Mouse (Mus musculus) MEL (cell line): Measurements from ENCODE around the gene Clic1. TPM values are rescaled to one million over a fixed set of nuclear protein-coding genes. Genes with fewer than 3 reads are reported as not detected.

Source experiments
- DNase-seq: peaks from one replicate; pipeline ENCODE4 v3.0.0; 2011; ENCODE audit warnings: low read depth, low spot score
- H3K27ac ChIP-seq: 2 replicates; pipeline ENCODE4 v1.5.1; 2012; ENCODE audit warnings: low read depth, mild to moderate bottlenecking, control low read depth, low read length, moderate library complexity; ENCODE audit not compliant: control insufficient read depth
- H3K27me3 ChIP-seq, 2 experiments: fragments of 150-350 bp in 1 of 2; sonication (generic) in 1 of 2; 2 replicates each; pipeline ENCODE4 v1.6.1; 2012; ENCODE audit warnings: low read length in 2 of 2, mild to moderate bottlenecking in 2 of 2, improper control_type of control experiment in 1 of 2, moderate library complexity in 1 of 2; ENCODE audit not compliant: insufficient read depth in 2 of 2, control insufficient read depth in 1 of 2
- H3K36me3 ChIP-seq, 2 experiments: 2 replicates each; pipeline ENCODE4 v1.6.1; 2012 to 2014; ENCODE audit warnings: low read length in 2 of 2, improper control_type of control experiment in 1 of 2, inconsistent platforms in 1 of 2, mild to moderate bottlenecking in 1 of 2; ENCODE audit not compliant: insufficient read depth in 2 of 2, control insufficient read depth in 1 of 2
- H3K4me1 ChIP-seq, 2 experiments: fragments of 150-350 bp in 1 of 2; sonication (generic) in 1 of 2; 2 replicates each; pipeline ENCODE4 v1.6.1; 2012; ENCODE audit warnings: low read length in 2 of 2, improper control_type of control experiment in 1 of 2, mild to moderate bottlenecking in 1 of 2; ENCODE audit not compliant: insufficient read depth in 2 of 2, control insufficient read depth in 1 of 2
- H3K4me3 ChIP-seq, 2 experiments: fragments of 150-350 bp in 1 of 2; sonication (generic) in 1 of 2; 2 replicates each; pipeline ENCODE4 v1.5.1; 2012; ENCODE audit warnings: low read depth in 2 of 2, low read length in 2 of 2, mild to moderate bottlenecking in 2 of 2, moderate library complexity in 2 of 2, control low read depth in 1 of 2, improper control_type of control experiment in 1 of 2; ENCODE audit not compliant: control insufficient read depth in 1 of 2, insufficient read depth in 1 of 2
- H3K79me2 ChIP-seq: 2 replicates; pipeline ENCODE4 v1.6.1; 2012; ENCODE audit warnings: mild to moderate bottlenecking, low read length, moderate library complexity; ENCODE audit not compliant: control insufficient read depth, poor library complexity, insufficient read depth
- H3K9ac ChIP-seq: 2 replicates; pipeline ENCODE4 v1.6.1; 2012; ENCODE audit warnings: low read depth, mild to moderate bottlenecking, control low read depth, low read length, moderate library complexity; ENCODE audit not compliant: control insufficient read depth, poor library complexity, severe bottlenecking
- H3K9me3 ChIP-seq: fragments of 150-350 bp; sonication (generic); replicated peaks from 2 replicates; pipeline ENCODE4 v1.6.1; 2012; ENCODE audit warnings: mild to moderate bottlenecking, low read length, improper control_type of control experiment, moderate library complexity; ENCODE audit not compliant: insufficient read depth
- BHLHE40 ChIP-seq: IDR thresholded peaks from 2 replicates; pipeline ENCODE4 v1.6.1; 2012; ENCODE audit warnings: low read depth, mild to moderate bottlenecking, inconsistent platforms, low read length, improper control_type of control experiment, borderline replicate concordance
- CHD1 ChIP-seq: IDR thresholded peaks from 2 replicates; pipeline ENCODE4 v1.6.1; 2012; ENCODE audit warnings: low read depth, mild to moderate bottlenecking, inconsistent platforms, low read length, improper control_type of control experiment
- EP300 ChIP-seq, 2 experiments: IDR thresholded peaks; 2 replicates each; pipeline ENCODE4 v1.6.1; 2011; ENCODE audit warnings: improper control_type of control experiment in 2 of 2, low read length in 2 of 2, low read depth in 1 of 2, mild to moderate bottlenecking in 1 of 2
- GATA1 ChIP-seq: IDR thresholded peaks from 2 replicates; pipeline ENCODE4 v1.6.1; 2011; ENCODE audit warnings: low read depth, low read length, improper control_type of control experiment
- HCFC1 ChIP-seq: IDR thresholded peaks from 2 replicates; pipeline ENCODE4 v1.6.1; 2012; ENCODE audit warnings: low read depth, mild to moderate bottlenecking, inconsistent platforms, low read length, improper control_type of control experiment, moderate library complexity
- JUND ChIP-seq: IDR thresholded peaks from 2 replicates; pipeline ENCODE4 v1.6.1; 2011; ENCODE audit warnings: low read depth, mild to moderate bottlenecking, improper control_type of control experiment, low read length
- KAT2A ChIP-seq: conservative IDR thresholded peaks from 2 replicates; pipeline ENCODE4 v1.6.1; 2012; ENCODE audit warnings: low read depth, low read length, improper control_type of control experiment, inconsistent platforms
- MAZ ChIP-seq: IDR thresholded peaks from 2 replicates; pipeline ENCODE4 v1.6.1; 2012; ENCODE audit warnings: low read depth, mild to moderate bottlenecking, inconsistent platforms, low read length, improper control_type of control experiment
- MEF2A ChIP-seq: IDR thresholded peaks from 2 replicates; pipeline ENCODE4 v1.6.1; 2014; ENCODE audit warnings: low read depth, mild to moderate bottlenecking, inconsistent platforms, low read length, improper control_type of control experiment; ENCODE audit not compliant: poor library complexity, insufficient replicate concordance, severe bottlenecking; ENCODE audit errors: extremely low read depth
- MYB ChIP-seq: IDR thresholded peaks from 2 replicates; pipeline ENCODE4 v1.6.1; 2011; ENCODE audit warnings: mild to moderate bottlenecking, low read depth, low read length, improper control_type of control experiment
- MYC ChIP-seq: IDR thresholded peaks from 2 replicates; pipeline ENCODE4 v1.6.1; 2011; ENCODE audit warnings: low read depth, mild to moderate bottlenecking, low read length, improper control_type of control experiment, moderate library complexity
- POLR2A ChIP-seq, 2 experiments: IDR thresholded peaks; 2 replicates each; pipeline ENCODE4 v1.6.1; 2011 to 2012; ENCODE audit warnings: low read length in 2 of 2, mild to moderate bottlenecking in 2 of 2, control low read depth in 1 of 2, improper control_type of control experiment in 1 of 2, low read depth in 1 of 2, moderate library complexity in 1 of 2; ENCODE audit not compliant: control insufficient read depth in 1 of 2, insufficient read depth in 1 of 2, poor library complexity in 1 of 2
- SIN3A ChIP-seq: IDR thresholded peaks from 2 replicates; pipeline ENCODE4 v1.6.1; 2012; ENCODE audit warnings: low read length, improper control_type of control experiment, inconsistent platforms
- TAL1 ChIP-seq: IDR thresholded peaks from 2 replicates; pipeline ENCODE4 v1.6.1; 2012; ENCODE audit warnings: mild to moderate bottlenecking, inconsistent platforms, low read length, moderate library complexity, mixed read lengths
- polyA plus RNA-seq, 2 experiments: library from polyadenylated mRNA; stranded (reverse) in 1 of 2; unstranded in 1 of 2; fragments of >175 nt in 1 of 2; fragments of >200 nt in 1 of 2; gene quantifications; 2 replicates each; pipeline versions ENCODE4 v1.2.1 to v1.2.4; 2012; ENCODE audit warnings: low replicate concordance in 2 of 2, low read depth in 1 of 2; ENCODE audit not compliant: insufficient read length in 2 of 2, insufficient read depth in 1 of 2, missing spikeins in 1 of 2
- total RNA-seq: library from RNA; depleted of rRNA; stranded (reverse); fragments of 300-350 nt; gene quantifications from 2 replicates; pipeline ENCODE4 v1.2.3, GENCODE M21; 2012

Clic1 gene
- total and polyA plus RNA-seq, 3 experiments = 309 to 335 (median 333) TPM

DNA sequence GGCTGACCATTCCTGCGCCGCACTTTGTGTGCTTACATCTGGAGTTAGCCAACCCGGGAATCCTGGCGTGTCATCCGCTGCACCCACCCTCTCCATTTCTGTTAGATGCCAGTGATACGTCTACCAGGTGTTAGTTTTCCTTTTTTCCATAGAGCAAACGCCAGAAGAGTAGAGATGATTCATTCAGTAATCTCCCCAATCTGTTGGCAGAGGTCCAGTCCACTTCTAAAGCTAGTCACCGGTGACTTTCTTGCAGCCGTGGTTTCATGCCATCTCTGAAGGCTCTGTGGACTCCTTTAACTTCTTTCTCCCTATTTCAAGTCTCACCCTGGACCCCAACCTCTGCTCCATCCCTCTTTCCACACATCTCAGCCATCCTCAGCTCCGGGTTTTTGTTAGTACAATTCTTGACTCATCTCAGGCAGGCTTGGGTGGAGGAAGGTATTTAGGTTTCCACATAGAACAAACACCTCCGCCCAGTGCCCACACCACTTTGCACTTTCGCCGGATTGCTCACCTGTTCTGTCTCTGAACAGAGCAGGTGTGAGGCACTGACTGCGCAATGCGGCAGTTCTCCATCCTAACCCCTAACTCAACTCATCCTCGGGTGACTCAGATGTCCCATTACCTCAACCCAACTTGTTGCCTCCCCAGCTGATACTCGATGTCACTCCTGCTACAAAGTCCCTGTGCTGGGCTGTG lies 18.6 kb downstream of the Clic1 start:
- Histone ChIP-seq H3K79me2 (no peaks in the 10 kb centered on the region), H3K9me3 (no peaks in the 10 kb centered on the region), H3K36me3 (no peaks in the 10 kb centered on the region; a peak in 1 of 4 replicates), H3K27ac (no peak overlapping the region), H3K27me3 (no peaks in the 10 kb centered on the region), H3K4me1 (peaks cover 0 to 16% of the 10 kb centered on the region in 2 experiments; a peak in 3 of 4 replicates), H3K9ac (no peak overlapping the region), H3K4me3 (no peak overlapping the region)
- TF ChIP-seq TAL1 (no peak), SIN3A (no peak), HCFC1 (no peak), POLR2A (IDR thresholded peaks at IDR 0.05; ENCODE audit: control insufficient read depth in 1 of 2, insufficient read depth in 1 of 2, low read depth in 1 of 2, low read length in 2 of 2, poor library complexity in 1 of 2) (no peak), EP300 (IDR thresholded peaks at IDR 0.05; ENCODE audit: low read depth in 1 of 2, low read length in 2 of 2) (peak in 1 of 2 experiments; percentile 17; a peak in 1 of 4 replicates), MEF2A (no peak), MYC (no peak), MAZ (no peak), KAT2A (no peak), GATA1 (peak; percentile 45; the same call in 1 of the 2 replicates), BHLHE40 (no peak), CHD1 (no peak), JUND (0 out of 2 replicates have a peak, but pooled peaks have one; percentile 38)
- DNase-seq = peak; percentile 50

GRCm38 (mm10) chr17:35070556-35071229 lies 20.9 kb downstream of the Clic1 start:
- H3K4me1 ChIP-seq = peaks cover 0 to 16% of the 10 kb centered on the region in 2 experiments; a peak in 3 of 4 replicates
- no peaks in the 10 kb centered on the region for H3K79me2 ChIP-seq
- no peak overlapping the region for H3K27ac ChIP-seq
- no peak for DNase-seq
- H3K9ac ChIP-seq = no peak overlapping the region
- 0 out of 2 replicates have a peak, but pooled peaks have one; percentile 8 for TF ChIP-seq MYB
- TF ChIP-seq MAZ = no peak
- TF ChIP-seq, all 39 proteins: peak for 1
- Histone ChIP-seq H3K4me3 (no peak overlapping the region), H3K36me3 (no peaks in the 10 kb centered on the region; a peak in 1 of 4 replicates), H3K27me3 (no peaks in the 10 kb centered on the region), H3K9me3 (no peaks in the 10 kb centered on the region)
